Comparison of ENCODE assay signal across 24 mouse cellular contexts in the genomic region with DNA sequence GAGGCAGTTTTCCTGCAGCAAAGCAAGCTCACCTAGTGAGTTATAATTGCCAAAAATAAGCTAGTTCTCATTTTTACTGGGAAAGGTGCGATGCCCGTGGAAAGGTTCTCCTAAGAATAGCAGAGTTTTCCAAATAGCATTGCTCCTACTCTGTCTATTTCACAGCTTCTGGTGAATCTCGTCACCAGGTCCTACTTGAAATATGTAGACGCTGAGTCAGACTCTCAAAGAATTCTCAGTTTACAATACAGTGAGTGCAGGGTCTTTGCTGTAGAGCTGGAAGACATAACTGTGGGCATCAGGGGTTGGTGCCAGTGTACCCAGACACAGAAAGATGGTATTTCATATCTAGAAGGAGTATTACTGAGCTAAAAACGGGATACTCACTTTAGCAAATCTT.
"Had no signal": no experiment of that assay in that cellular context is flagged by ENCODE, and none has a peak within 500 bp of the region (broad histone marks: within the 10 kb centered on the region; RNA-seq: fewer than 3 reads in every experiment).

No protein-coding gene starts in this region.

- H3K27ac ChIP-seq: gastrocnemius, adult 2 months; heart, embryonic 10.5 days; hindbrain, embryonic 10.5 days; hindbrain, embryonic 12.5 days; hindbrain, embryonic 14.5 days; intestine, embryonic 15.5 days; layer of hippocampus, adult 2 months; left cerebral cortex, adult 2 months; limb, embryonic 13.5 days; limb, embryonic 15.5 days had no signal

- H3K9ac ChIP-seq: heart, embryonic 12.5 days; hindbrain, embryonic 12.5 days; hindbrain, embryonic 14.5 days; intestine, embryonic 15.5 days; limb, embryonic 13.5 days; limb, embryonic 15.5 days had no signal

- H3K4me2 ChIP-seq: heart, embryonic 12.5 days; hindbrain, embryonic 12.5 days; hindbrain, embryonic 14.5 days; intestine, embryonic 15.5 days; limb, embryonic 13.5 days; limb, embryonic 15.5 days had no signal

- H3K4me3 ChIP-seq: gastrocnemius, adult 2 months; heart, embryonic 10.5 days; heart, embryonic 12.5 days; hindbrain, embryonic 10.5 days; hindbrain, embryonic 12.5 days; intestine, embryonic 15.5 days; layer of hippocampus, adult 2 months; left cerebral cortex, adult 2 months; limb, embryonic 13.5 days; limb, embryonic 15.5 days had no signal

- ATAC-seq: hindbrain, embryonic 16.5 days; inflammation-experienced regulatory T-cells, adult 6 months; intestine, embryonic 15.5 days; intestine, postnatal 0 days had no signal

- H3K27me3 ChIP-seq: heart, embryonic 12.5 days; hindbrain, embryonic 12.5 days; intestine, embryonic 15.5 days; limb, embryonic 13.5 days; limb, embryonic 15.5 days had no signal

- DNase-seq: gastrocnemius, adult 2 months; gastrocnemius, postnatal 10 days; gastrocnemius, postnatal 25 days; heart, postnatal 10 days; heart, postnatal 4 days; kidney, adult 18-20 months; kidney, adult 8-10 months; kidney, postnatal 10 days; kidney, postnatal 25 days; kidney, postnatal 4 days; left cerebral cortex, postnatal 4 days had no signal

- H3K9me3 ChIP-seq: heart, embryonic 10.5 days; heart, embryonic 12.5 days; hindbrain, embryonic 10.5 days; hindbrain, embryonic 12.5 days; intestine, embryonic 15.5 days; limb, embryonic 13.5 days; limb, embryonic 15.5 days had no signal

- H3K4me1 ChIP-seq: heart, embryonic 10.5 days; heart, embryonic 12.5 days; hindbrain, embryonic 12.5 days; intestine, embryonic 15.5 days; limb, embryonic 13.5 days; limb, embryonic 15.5 days had no signal

- H3K36me3 ChIP-seq: intestine, embryonic 15.5 days had no signal
